Mouse (Mus musculus) olfactory bulb, adult 2 months (tissue): Measurements from ENCODE around the gene Mphosph9.

Source experiments
- CTCF ChIP-seq: fragments of 200-500 bp; IDR thresholded peaks from 2 replicates; pipeline ENCODE4 v1.5.1; 2012; ENCODE audit warnings: low read depth, mild to moderate bottlenecking, low read length, moderate library complexity; ENCODE audit not compliant: insufficient read depth
- POLR2A ChIP-seq: fragments of 200-500 bp; IDR thresholded peaks from 2 replicates; pipeline ENCODE4 v1.6.1; 2012; ENCODE audit warnings: mild to moderate bottlenecking, low read depth, low read length, moderate library complexity; ENCODE audit not compliant: insufficient read depth

GRCm38 (mm10) chr5:124377149-124377548, 49.4 kb upstream of the Mphosph9 start:
- TF ChIP-seq CTCF = no peak
- TF ChIP-seq POLR2A = no peak
